Mouse (Mus musculus): ENCODE data around the gene Gatc. TPM values are rescaled to one million over a fixed set of nuclear protein-coding genes. Genes with fewer than 3 reads are reported as not detected.
A peak's percentile ranks its signal among the peaks of the same experiment; 100 is the strongest.
"Not testable (repeated sequence)": the region's sequence is repeated elsewhere in the genome, so short reads cannot be mapped to it uniquely, and the experiment has no call there.

Gene Gatc
- polyA plus RNA-seq (2012; rRNA removed), result 11.6 and 12.5 TPM in 2 replicates
- 13.6 and 15.4 TPM in 2 replicates for polyA plus RNA-seq (2014; fragmentation: Nextera tagmentation; extraction: Ambion mirVana)

DNA sequence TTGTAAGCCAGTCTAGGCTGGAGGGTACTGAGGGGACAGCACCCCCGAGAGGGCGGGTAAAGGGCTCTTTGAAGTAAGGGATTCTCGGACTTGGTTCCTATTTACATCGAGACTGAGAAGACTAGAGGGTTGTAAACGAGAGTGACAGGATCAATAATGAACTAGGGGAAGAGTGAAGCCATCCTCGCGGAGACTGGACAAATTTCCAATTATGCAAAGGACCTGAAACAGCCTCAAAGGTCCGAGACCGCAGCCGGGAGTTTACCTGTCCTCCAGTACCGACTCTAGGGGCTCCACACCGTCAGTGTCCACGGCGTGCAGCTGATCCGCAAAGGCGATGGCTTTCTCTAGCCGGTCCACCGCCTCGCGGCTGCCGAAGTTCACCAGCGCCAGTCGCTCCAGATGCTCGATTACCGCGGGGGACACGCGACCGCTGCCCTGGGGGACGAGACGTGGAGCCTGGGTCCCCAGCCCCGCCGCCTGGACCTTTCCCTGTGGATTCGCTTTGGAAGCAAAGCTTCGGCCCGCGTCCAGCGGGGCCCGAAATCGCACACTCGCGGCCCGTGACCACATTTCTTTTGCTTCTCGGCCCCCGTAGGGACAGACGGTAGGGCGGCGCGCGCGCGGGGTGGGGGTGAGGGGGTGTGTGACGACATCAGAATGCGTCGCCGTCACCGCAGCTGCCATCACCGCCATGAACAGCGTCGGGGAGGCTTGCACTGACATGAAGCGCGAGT is at the start of gene Gatc, which contains the start of gene Triap1:
Gene Gatc, minus strand, starts transcription at position 602 of the 737 bp plus-strand sequence.
Gene Triap1, plus strand, starts transcription at position 649 of the 737 bp plus-strand sequence.
- TF ChIP-seq CTCF (IDR thresholded peaks at IDR 0.05; ENCODE audit: low read depth) (no peak; the same call in 1 of the 2 replicates), EP300 (IDR thresholded peaks at IDR 0.05; ENCODE audit: low read depth) (0 out of 2 replicates have a peak, but pooled peaks have one; percentile 39)
- H3K27ac ChIP-seq, result peak within 1 kb of the TSS; percentile 77
- no peaks in the 10 kb centered on the region for H3K9me3 ChIP-seq (ENCODE audit: control insufficient read depth, low read length)
- H3K9ac ChIP-seq (replicated peaks), result peak within 1 kb of the TSS; percentile 98
- H3K4me2 ChIP-seq (ENCODE audit: low read depth), result peak within 1 kb of the TSS; percentile 94
- DNase-seq (ENCODE audit: low read depth in 3 of 3, low spot score in 3 of 3) (peak; percentile 76 to 78 (median 76)), ATAC-seq (ENCODE audit: insufficient read depth) (peak; percentile 94)
- peaks cover 11 to 15% of the 10 kb centered on the region in 2 experiments for H3K4me1 ChIP-seq (replicated peaks; ENCODE audit: control insufficient read depth in 2 of 2, insufficient read depth in 2 of 2, low read length in 1 of 2)
- H3K4me3 ChIP-seq (ENCODE audit: insufficient read depth in 1 of 2, low read depth in 2 of 2, low read length in 2 of 2), result peak within 1 kb of the TSS; percentile 88 to 98
- no peaks in the 10 kb centered on the region for H3K27me3 ChIP-seq (ENCODE audit: control insufficient read depth, insufficient read depth, low read length)
- H3K36me3 ChIP-seq (replicated peaks; ENCODE audit: control insufficient read depth, insufficient read depth, low read depth), result peaks cover 44% of the 10 kb centered on the region
- WGBS (ENCODE audit: insufficient replicate concordance), result under 1% methylated on average over 62 of the region's 62 CpGs

DNA sequence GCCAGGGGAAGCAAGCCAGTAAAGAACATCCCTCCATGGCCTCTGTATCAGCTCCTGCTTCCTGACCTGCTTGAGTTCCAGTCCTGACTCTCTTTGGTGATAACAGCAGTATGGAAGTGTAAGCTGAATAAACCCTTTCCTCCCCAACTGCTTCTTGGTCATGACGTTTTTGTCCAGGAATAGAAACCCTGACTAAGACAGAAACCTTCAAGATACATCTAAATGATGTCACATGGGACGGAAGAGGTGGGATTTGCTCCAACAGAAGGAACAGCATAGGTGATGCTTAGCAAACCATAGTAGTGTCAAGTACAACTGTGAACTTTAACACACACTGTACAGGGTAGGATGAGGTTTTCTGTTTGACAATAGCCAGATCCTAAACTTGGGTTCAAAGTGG is 37.9 kb upstream of the Gatc start:
- not testable (repeated sequence) for H3K9ac ChIP-seq (replicated peaks); H3K4me1 ChIP-seq (replicated peaks; ENCODE audit: control insufficient read depth in 2 of 2, insufficient read depth in 2 of 2, low read length in 1 of 2); H3K36me3 ChIP-seq (replicated peaks; ENCODE audit: control insufficient read depth, insufficient read depth, low read depth); DNase-seq (ENCODE audit: low read depth in 3 of 3, low spot score in 3 of 3); H3K27me3 ChIP-seq (ENCODE audit: control insufficient read depth, insufficient read depth, low read length); H3K9me3 ChIP-seq (ENCODE audit: control insufficient read depth, low read length); H3K4me3 ChIP-seq (ENCODE audit: insufficient read depth in 1 of 2, low read depth in 2 of 2, low read length in 2 of 2); ATAC-seq (ENCODE audit: insufficient read depth); H3K4me2 ChIP-seq (ENCODE audit: low read depth); H3K27ac ChIP-seq
- 47% methylated on average over 2 of the region's 2 CpGs for WGBS (ENCODE audit: insufficient replicate concordance)

GRCm38 (mm10) chr5:115375436-115375835 is 34.5 kb upstream of the Gatc start:
- Histone ChIP-seq H3K36me3 (replicated peaks; ENCODE audit: control insufficient read depth, insufficient read depth, low read depth) (no peaks in the 10 kb centered on the region), H3K4me1 (replicated peaks; ENCODE audit: control insufficient read depth in 2 of 2, insufficient read depth in 2 of 2, low read length in 1 of 2) (no peaks in the 10 kb centered on the region), H3K27me3 (ENCODE audit: control insufficient read depth, insufficient read depth, low read length) (peaks cover 17% of the 10 kb centered on the region), H3K9ac (replicated peaks) (no peak overlapping the region), H3K4me2 (ENCODE audit: low read depth) (no peak overlapping the region), H3K27ac (no peak overlapping the region), H3K4me3 (ENCODE audit: insufficient read depth in 1 of 2, low read depth in 2 of 2, low read length in 2 of 2) (no peak overlapping the region), H3K9me3 (ENCODE audit: control insufficient read depth, low read length) (no peaks in the 10 kb centered on the region)
- DNase-seq (ENCODE audit: low read depth in 3 of 3, low spot score in 3 of 3) (no peak), ATAC-seq (ENCODE audit: insufficient read depth) (no peak)
- WGBS (ENCODE audit: insufficient replicate concordance), result 46% methylated on average over 2 of the region's 2 CpGs
- peak; percentile 37; the same call in 1 of the 2 replicates for TF ChIP-seq CTCF (IDR thresholded peaks at IDR 0.05; ENCODE audit: low read depth)
- TF ChIP-seq EP300 (IDR thresholded peaks at IDR 0.05; ENCODE audit: low read depth), result no peak

DNA sequence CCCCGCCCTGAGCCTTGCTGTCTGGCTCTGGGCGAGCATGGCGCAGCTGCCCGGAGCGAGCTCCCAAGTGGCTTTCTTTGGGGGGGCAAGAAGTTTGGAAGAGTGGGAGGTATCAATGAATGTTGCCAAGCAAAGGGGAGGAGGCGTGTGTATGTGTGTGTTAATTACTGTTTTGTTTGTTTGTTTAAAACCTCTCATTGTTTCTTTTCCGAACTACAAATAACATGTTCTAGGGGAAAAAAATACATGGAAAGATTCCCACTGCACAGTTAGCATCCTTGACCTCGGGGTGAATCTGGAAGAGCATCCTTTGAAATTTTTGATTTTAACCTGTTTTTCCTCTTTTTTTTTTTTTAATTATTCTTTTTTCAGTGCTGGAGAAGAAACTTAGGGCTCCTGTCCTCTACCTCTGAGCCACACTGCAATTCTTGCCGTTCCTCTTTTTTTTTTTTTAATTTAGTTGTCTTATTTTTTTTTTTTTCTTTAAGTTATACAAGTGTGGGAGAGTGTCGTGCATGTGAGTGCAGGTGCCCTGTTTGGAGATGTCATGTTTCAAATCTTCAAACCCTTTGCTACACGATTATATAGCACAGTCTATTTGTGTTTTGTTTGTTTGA is 33.3 kb upstream of the Gatc start:
- no peak overlapping the region for H3K9ac ChIP-seq (replicated peaks)
- DNase-seq (ENCODE audit: low read depth in 3 of 3, low spot score in 3 of 3) (no peak), ATAC-seq (ENCODE audit: insufficient read depth) (no peak)
- H3K27ac ChIP-seq, result no peak overlapping the region
- WGBS (ENCODE audit: insufficient replicate concordance), result 20% methylated on average over 11 of the region's 11 CpGs
- TF ChIP-seq CTCF (IDR thresholded peaks at IDR 0.05; ENCODE audit: low read depth), result no peak
- TF ChIP-seq EP300 (IDR thresholded peaks at IDR 0.05; ENCODE audit: low read depth), result no peak
- H3K4me1 ChIP-seq (replicated peaks; ENCODE audit: control insufficient read depth in 2 of 2, insufficient read depth in 2 of 2, low read length in 1 of 2), result no peaks in the 10 kb centered on the region
- H3K9me3 ChIP-seq (ENCODE audit: control insufficient read depth, low read length), result no peaks in the 10 kb centered on the region
- peaks cover 17% of the 10 kb centered on the region for H3K27me3 ChIP-seq (ENCODE audit: control insufficient read depth, insufficient read depth, low read length)
- H3K4me2 ChIP-seq (ENCODE audit: low read depth), result no peak overlapping the region
- no peak overlapping the region for H3K4me3 ChIP-seq (ENCODE audit: insufficient read depth in 1 of 2, low read depth in 2 of 2, low read length in 2 of 2)
- H3K36me3 ChIP-seq (replicated peaks; ENCODE audit: control insufficient read depth, insufficient read depth, low read depth), result no peaks in the 10 kb centered on the region
